Mouse (Mus musculus) E14TG2a.4 (cell line): ENCODE data around the gene Fam43a.

Experiments used
- H3K27me3 ChIP-seq: 2 replicates; pipeline ENCODE4 v1.6.1; 2014; ENCODE audit warnings: low read length, control low read depth; ENCODE audit not compliant: insufficient read depth
- H3K36me3 ChIP-seq: 2 replicates; pipeline ENCODE4 v1.6.1; 2014; ENCODE audit warnings: low read length, control low read depth; ENCODE audit not compliant: insufficient read depth
- H3K4me1 ChIP-seq: replicated peaks from 2 replicates; pipeline ENCODE4 v1.6.1; 2014; ENCODE audit warnings: low read depth, low read length, control low read depth
- H3K4me3 ChIP-seq: replicated peaks from 2 replicates; pipeline ENCODE4 v1.5.1; 2014; ENCODE audit warnings: mild to moderate bottlenecking, low read length
- H3K9me3 ChIP-seq: 2 replicates; pipeline ENCODE4 v1.6.1; 2014; ENCODE audit warnings: low read length, control low read depth
- CTCF ChIP-seq: conservative IDR thresholded peaks from 2 replicates; pipeline ENCODE4 v1.5.1; 2014; ENCODE audit warnings: low read length
- NANOG ChIP-seq: IDR thresholded peaks from 2 replicates; pipeline ENCODE4 v1.6.1; 2014; ENCODE audit warnings: borderline replicate concordance, low read length, mixed read lengths
- POU5F1 ChIP-seq: IDR thresholded peaks from 2 replicates; pipeline ENCODE4 v1.6.1; 2014; ENCODE audit warnings: low read length, borderline replicate concordance

The Fam43a gene

GRCm38 (mm10) chr16:30590264-30591209, 9.0 kb upstream of the Fam43a start:
- Histone ChIP-seq H3K9me3 (no peaks in the 10 kb centered on the region), H3K4me1 (peaks cover 34% of the 10 kb centered on the region), H3K36me3 (peaks cover 7% of the 10 kb centered on the region), H3K4me3 (no peak overlapping the region), H3K27me3 (no peaks in the 10 kb centered on the region)
- TF ChIP-seq NANOG (no peak), CTCF (no peak), POU5F1 (no peak)

DNA sequence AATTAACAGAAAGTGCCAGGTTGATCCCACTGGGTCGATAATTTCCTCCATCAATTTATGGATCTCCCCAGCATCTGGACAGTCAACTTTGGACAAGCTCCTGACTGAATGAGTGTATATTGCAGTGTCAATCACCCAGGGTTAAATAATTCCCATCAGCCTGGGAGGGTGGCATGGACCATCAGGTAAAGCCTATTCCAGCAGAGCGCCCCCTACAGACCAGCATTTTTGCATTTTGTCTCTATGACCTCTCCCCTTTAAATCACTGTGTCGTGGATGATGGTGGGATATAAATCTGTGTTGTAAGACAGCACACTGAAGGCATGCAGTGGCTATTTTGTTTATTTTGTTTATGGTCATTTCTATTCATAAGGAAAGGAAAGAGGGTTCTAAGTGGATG, 7.5 kb upstream of the Fam43a start:
- peaks cover 38% of the 10 kb centered on the region for H3K4me1 ChIP-seq
- no peak overlapping the region for H3K4me3 ChIP-seq
- H3K9me3 ChIP-seq = no peaks in the 10 kb centered on the region
- 0 out of 2 replicates have a peak, but pooled peaks cover 3% of the 10 kb centered on the region for H3K27me3 ChIP-seq
- H3K36me3 ChIP-seq = no peaks in the 10 kb centered on the region
- TF ChIP-seq POU5F1 = no peak
- peak; percentile 82 for TF ChIP-seq CTCF

DNA sequence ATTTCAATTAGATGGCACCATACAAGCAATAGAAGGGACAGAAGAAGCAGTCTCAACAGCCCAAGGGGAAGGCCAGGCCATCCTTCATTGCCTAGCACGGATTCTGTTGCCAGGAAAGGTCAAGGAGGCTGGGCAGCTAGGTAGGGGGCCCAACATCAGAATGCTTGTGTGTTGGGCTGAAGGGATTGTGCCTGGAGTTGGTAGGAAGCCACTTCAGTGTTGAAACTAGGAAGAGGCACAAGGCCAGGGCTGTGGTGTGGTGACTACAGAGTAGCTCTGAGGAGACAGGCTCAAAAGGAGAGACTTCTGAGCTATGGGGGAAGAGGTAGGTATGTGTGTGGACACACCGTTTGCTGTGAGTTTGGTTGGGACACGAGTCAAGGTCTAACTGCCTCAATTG, 4.2 kb upstream of the Fam43a start:
- Histone ChIP-seq H3K4me1 (peaks cover 36% of the 10 kb centered on the region), H3K4me3 (no peak overlapping the region), H3K36me3 (no peaks in the 10 kb centered on the region), H3K27me3 (peaks cover 7% of the 10 kb centered on the region; the same call in 1 of the 2 replicates), H3K9me3 (no peaks in the 10 kb centered on the region)
- TF ChIP-seq POU5F1 (no peak), CTCF (no peak), NANOG (no peak)

DNA sequence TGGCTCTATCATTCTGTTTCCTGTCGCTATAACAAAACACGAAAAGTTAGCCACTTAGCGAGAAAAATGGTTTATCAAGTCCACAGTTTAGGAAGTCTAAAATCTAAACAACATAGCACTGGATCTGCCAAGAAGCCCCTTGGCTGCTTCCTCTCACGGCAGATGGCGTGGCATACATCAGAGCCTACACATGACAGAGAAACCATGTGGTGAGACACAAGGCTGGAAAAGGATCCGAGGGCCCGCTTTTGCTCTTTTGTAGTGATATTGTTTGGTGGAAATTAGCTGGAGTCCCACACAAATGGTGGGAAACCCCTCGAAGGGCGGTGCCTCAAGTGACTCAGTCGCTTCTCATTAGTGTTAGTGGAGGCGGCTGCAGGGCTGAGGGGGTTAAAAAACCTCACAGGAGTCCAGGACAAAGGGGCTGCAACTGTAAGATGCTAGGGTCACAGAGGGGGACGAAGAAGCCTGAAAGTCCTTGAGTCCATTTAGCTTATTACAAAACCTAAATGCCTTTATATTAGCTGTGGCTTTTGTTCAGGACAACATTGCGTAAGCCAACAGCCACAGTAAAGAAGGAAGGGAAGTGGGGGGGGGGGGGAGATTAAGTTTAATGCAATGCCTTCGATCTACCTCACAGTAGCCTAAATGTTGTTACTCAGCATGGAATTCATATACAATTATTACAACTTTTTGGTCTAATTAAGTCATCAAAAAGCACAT, 3.5 kb upstream of the Fam43a start:
- Histone ChIP-seq H3K4me1 (peaks cover 31% of the 10 kb centered on the region), H3K36me3 (peaks cover 4% of the 10 kb centered on the region), H3K27me3 (peaks cover 13% of the 10 kb centered on the region), H3K9me3 (no peaks in the 10 kb centered on the region), H3K4me3 (no peak overlapping the region)
- TF ChIP-seq POU5F1 (no peak), NANOG (no peak), CTCF (no peak)

DNA sequence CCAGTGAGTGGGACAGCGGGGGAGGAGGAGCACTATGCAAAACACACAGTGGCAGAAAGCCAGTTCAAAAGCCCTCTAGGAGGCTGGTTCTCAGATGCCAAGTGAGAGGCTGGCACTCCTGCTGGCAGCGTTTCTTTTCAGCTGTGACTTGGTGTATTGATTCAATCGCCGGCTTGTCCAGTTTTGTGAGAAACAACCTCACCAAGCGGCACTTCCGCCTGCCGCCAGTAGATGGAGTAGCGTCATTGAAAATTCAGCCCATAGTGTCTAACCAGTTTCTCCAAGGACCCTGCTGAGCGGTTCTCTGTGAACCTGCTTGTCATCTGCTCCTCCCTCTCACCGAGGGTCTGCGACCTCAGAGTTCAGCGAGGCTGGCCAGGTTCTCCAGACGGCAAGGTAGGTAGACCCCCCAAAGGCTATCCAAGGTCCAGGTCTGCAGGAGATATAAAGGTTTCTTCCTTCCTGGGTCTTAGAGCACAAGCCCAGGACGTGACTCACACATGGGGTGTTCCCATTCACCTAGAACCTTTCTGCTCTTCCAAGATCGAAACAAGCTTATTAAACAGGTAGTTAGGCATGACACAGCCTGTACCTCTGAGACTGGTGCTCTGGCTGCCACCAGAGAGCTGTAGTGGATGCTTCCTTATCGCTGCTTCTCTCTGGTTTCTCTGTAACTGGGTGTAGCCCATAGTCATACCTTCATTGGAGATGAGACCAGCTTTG, 2.4 kb upstream of the Fam43a start:
- peak overlapping the region; percentile 18; the same call in 1 of the 2 replicates for H3K4me3 ChIP-seq
- peaks cover 15% of the 10 kb centered on the region for H3K36me3 ChIP-seq
- TF ChIP-seq CTCF (peak; percentile 97), POU5F1 (no peak), NANOG (no peak)
- H3K27me3 ChIP-seq = peaks cover 21% of the 10 kb centered on the region
- H3K4me1 ChIP-seq = peaks cover 42% of the 10 kb centered on the region
- H3K9me3 ChIP-seq = no peaks in the 10 kb centered on the region

DNA sequence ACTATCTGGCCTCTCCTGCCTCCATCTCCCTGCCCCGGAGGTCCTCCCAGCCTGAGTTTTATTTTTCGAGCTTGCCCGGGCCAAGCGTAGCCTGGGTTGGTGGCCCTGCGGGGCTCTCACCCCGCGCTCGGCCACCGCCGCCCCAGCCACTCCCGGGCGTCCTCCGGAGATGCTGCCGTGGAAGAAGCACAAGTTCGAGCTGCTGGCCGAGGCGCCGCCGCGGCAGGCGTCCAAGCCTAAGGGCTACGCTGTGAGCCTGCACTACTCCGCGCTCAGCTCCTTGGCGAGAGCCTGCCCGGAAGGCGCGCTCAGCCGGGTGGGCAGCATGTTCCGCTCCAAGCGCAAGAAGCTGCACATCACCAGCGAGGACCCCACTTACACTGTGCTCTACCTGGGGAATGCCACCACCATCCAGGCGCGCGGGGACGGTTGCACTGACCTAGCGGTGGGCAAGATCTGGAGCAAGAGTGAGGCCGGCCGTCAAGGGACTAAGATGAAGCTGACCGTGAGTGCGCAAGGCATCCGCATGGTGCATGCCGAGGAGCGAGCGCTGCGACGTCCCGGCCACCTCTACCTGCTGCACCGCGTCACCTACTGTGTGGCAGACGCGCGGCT, 1.0 kb downstream of the Fam43a start:
- H3K9me3 ChIP-seq = no peaks in the 10 kb centered on the region
- peaks cover 15% of the 10 kb centered on the region for H3K36me3 ChIP-seq
- peak overlapping the region; percentile 92 for H3K4me3 ChIP-seq
- H3K27me3 ChIP-seq = peaks cover 21% of the 10 kb centered on the region
- peaks cover 71% of the 10 kb centered on the region for H3K4me1 ChIP-seq
- TF ChIP-seq POU5F1 (no peak), NANOG (no peak), CTCF (no peak)

GRCm38 (mm10) chr16:30601046-30601832, 1.7 kb downstream of the Fam43a start:
- H3K9me3 ChIP-seq = no peaks in the 10 kb centered on the region
- TF ChIP-seq CTCF (peak; percentile 7; the same call in 1 of the 2 replicates), POU5F1 (no peak)
- peaks cover 18% of the 10 kb centered on the region for H3K27me3 ChIP-seq
- H3K36me3 ChIP-seq = peaks cover 15% of the 10 kb centered on the region
- peaks cover 71% of the 10 kb centered on the region for H3K4me1 ChIP-seq
- H3K4me3 ChIP-seq = peak overlapping the region; percentile 92
